Mouse (Mus musculus): ENCODE measurements around the gene Nxf1. TPM values are rescaled to one million over a fixed set of nuclear protein-coding genes. Genes with fewer than 3 reads are reported as not detected.

Nxf1 gene
- polyA plus RNA-seq, 1 experiment from 2014 or later = 146 TPM

DNA sequence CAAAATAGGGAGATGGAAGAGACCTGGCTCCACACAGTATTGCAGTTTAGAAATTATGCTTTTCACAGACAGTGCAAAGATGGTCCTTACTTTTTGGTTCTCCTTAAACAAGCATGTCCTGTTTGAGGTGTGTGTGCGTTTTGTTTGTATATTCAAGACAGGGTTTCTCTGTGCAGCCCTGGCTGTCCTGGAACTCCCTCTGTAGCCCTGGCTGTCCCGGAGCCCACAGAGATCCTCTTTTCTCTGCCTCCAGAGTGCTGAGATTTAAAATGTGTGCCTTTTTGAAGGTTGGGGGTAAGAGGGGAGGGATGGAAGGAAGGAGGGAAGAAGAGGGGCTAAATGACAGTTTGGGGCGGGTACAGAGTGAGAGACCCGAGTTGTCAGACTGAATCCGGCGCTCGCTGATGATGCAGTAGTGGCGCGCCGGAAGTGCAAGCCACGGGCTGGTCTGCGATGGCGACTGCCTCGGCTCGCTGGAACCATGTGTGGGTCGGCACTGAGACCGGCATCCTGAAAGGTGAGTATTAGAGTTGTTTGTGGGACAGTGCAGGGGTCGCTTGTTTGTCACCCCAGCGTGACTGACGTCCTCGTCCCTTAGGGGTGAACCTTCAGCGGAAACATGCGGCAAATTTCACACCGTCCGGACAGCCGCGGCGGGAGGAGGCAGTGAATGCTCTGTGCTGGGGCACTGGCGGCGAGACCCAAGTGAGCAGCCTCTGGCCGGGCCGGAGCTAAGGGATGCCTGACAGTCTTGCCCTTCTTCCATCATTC, 21.3 kb upstream of the Nxf1 start, which contains the start of gene Wdr74:
Gene Wdr74 (plus strand): TSS at position 439 of the 771 bp plus-strand sequence.
- H3K4me2 ChIP-seq (ENCODE audit: low read length) = peak within 1 kb of the TSS; percentile 98
- peak; percentile 94 for ATAC-seq
- peak within 1 kb of the TSS; percentile 71 for H3K4me3 ChIP-seq (ENCODE audit: low read depth, low read length)
- H3K9me3 ChIP-seq (replicated peaks; ENCODE audit: control insufficient read depth, low read length, poor library complexity, severe bottlenecking) = no peaks in the 10 kb centered on the region
- WGBS = under 1% methylated on average over 32 of the region's 32 CpGs
- peak within 1 kb of the TSS; percentile 72 for H3K9ac ChIP-seq (ENCODE audit: low read depth, low read length)
- peak within 1 kb of the TSS; percentile 83 for H3K27ac ChIP-seq (ENCODE audit: low read length)
- peaks cover 19% of the 10 kb centered on the region for H3K4me1 ChIP-seq (ENCODE audit: control insufficient read depth, insufficient read depth, low read length)
- H3K27me3 ChIP-seq (ENCODE audit: control insufficient read depth, insufficient read depth, low read depth, low read length) = no peaks in the 10 kb centered on the region
- peaks cover 9% of the 10 kb centered on the region for H3K36me3 ChIP-seq (ENCODE audit: control insufficient read depth, insufficient read depth, low read length)

DNA sequence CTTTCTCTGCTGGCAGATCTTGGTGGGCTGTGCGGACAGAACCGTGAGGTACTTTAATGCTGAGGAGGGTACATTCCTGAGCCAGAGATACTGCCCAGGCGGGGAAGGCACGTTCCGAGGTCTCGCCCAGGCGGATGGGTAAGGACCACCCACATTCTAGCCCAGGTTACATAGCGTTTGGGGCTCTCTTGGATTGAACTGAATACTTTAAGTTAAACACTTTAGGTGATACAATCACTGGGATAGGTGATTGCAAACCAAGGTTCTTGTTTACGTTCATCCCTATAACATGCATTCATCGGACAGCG, 20.8 kb upstream of the Nxf1 start:
- Histone ChIP-seq H3K27me3 (ENCODE audit: control insufficient read depth, insufficient read depth, low read depth, low read length) (no peaks in the 10 kb centered on the region), H3K4me3 (ENCODE audit: low read depth, low read length) (peak overlapping the region; percentile 71), H3K9me3 (replicated peaks; ENCODE audit: control insufficient read depth, low read length, poor library complexity, severe bottlenecking) (no peaks in the 10 kb centered on the region), H3K4me2 (ENCODE audit: low read length) (peak overlapping the region; percentile 98), H3K27ac (ENCODE audit: low read length) (no peak overlapping the region), H3K9ac (ENCODE audit: low read depth, low read length) (peak overlapping the region; percentile 72), H3K36me3 (ENCODE audit: control insufficient read depth, insufficient read depth, low read length) (peaks cover 10% of the 10 kb centered on the region), H3K4me1 (ENCODE audit: control insufficient read depth, insufficient read depth, low read length) (peaks cover 23% of the 10 kb centered on the region)
- ATAC-seq = no peak
- WGBS = 2% methylated on average over 11 of the region's 11 CpGs

DNA sequence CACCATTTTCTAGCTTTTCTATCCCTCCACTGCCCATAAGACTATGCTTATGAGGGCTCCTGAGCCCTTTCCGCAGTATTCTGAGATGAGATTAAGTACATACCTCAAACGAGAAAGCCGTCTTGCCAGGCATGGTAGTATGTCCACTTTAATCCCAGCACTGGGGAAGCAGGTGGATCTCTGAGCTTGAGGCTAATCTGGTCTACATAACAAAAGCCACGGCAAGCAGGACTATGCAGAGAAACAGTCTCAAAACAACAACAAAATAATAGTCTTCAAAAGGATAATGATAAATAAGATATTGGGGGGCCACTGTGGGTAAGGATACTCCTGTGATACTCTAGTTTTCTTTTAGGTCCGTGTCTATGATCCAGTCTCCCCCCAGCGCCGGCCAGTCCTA, 18.0 kb upstream of the Nxf1 start:
- ATAC-seq = no peak
- Histone ChIP-seq H3K27ac (ENCODE audit: low read length) (no peak overlapping the region), H3K4me2 (ENCODE audit: low read length) (no peak overlapping the region), H3K9ac (ENCODE audit: low read depth, low read length) (no peak overlapping the region), H3K4me1 (ENCODE audit: control insufficient read depth, insufficient read depth, low read length) (peaks cover 36% of the 10 kb centered on the region), H3K27me3 (ENCODE audit: control insufficient read depth, insufficient read depth, low read depth, low read length) (no peaks in the 10 kb centered on the region), H3K36me3 (ENCODE audit: control insufficient read depth, insufficient read depth, low read length) (peaks cover 10% of the 10 kb centered on the region), H3K9me3 (replicated peaks; ENCODE audit: control insufficient read depth, low read length, poor library complexity, severe bottlenecking) (no peaks in the 10 kb centered on the region), H3K4me3 (ENCODE audit: low read depth, low read length) (no peak overlapping the region)
- 90% methylated on average over 7 of the region's 7 CpGs for WGBS

DNA sequence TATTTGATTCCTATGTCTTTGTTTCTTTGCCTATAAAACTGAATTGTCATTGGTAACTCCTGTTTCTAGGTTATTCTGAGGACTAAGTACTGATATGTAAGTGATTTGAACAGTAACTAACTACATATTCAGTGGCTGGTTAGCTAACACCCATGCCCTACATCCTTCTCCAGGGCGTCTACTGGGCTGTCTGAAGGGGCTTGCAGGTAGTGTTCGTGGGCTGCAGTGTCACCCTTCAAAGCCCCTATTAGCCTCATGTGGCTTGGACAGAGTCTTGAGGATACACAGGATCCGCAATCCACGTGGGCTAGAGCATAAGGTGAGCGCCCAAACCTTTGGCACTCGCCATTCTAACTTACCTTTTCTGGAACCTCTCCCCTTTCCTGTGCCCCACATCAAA, 17.2 kb upstream of the Nxf1 start:
- H3K9ac ChIP-seq (ENCODE audit: low read depth, low read length) = no peak overlapping the region
- peaks cover 10% of the 10 kb centered on the region for H3K36me3 ChIP-seq (ENCODE audit: control insufficient read depth, insufficient read depth, low read length)
- no peak for ATAC-seq
- H3K27ac ChIP-seq (ENCODE audit: low read length) = no peak overlapping the region
- 95% methylated on average over 6 of the region's 6 CpGs for WGBS
- no peak overlapping the region for H3K4me3 ChIP-seq (ENCODE audit: low read depth, low read length)
- H3K4me2 ChIP-seq (ENCODE audit: low read length) = no peak overlapping the region
- peaks cover 36% of the 10 kb centered on the region for H3K4me1 ChIP-seq (ENCODE audit: control insufficient read depth, insufficient read depth, low read length)
- H3K9me3 ChIP-seq (replicated peaks; ENCODE audit: control insufficient read depth, low read length, poor library complexity, severe bottlenecking) = no peaks in the 10 kb centered on the region
- no peaks in the 10 kb centered on the region for H3K27me3 ChIP-seq (ENCODE audit: control insufficient read depth, insufficient read depth, low read depth, low read length)

DNA sequence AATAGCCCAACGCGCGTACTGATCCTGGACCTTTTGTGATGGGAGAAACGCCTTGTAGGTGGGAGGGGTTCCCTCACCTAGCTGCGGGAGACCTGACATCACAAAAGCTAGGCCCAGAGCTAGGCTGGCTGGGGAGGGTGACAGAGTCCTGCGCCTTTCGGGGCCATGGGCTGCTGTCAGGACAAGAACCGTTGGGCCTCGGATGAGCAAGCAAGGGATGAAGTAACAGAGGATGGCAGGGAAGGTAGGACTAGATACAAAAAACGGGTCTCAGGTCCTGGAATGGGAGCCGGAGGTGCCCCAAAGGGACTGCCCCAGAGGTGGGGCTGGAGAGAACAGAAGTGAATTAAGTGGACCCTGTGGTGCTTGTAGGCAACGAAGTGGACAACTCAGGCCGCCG, 16.3 kb upstream of the Nxf1 start, which contains the start of gene 1700092M07Rik:
Gene 1700092M07Rik (plus strand): TSS at position 116 of the 400 bp plus-strand sequence.
- H3K36me3 ChIP-seq (ENCODE audit: control insufficient read depth, insufficient read depth, low read length) = peaks cover 11% of the 10 kb centered on the region
- no peak for ATAC-seq
- no peaks in the 10 kb centered on the region for H3K27me3 ChIP-seq (ENCODE audit: control insufficient read depth, insufficient read depth, low read depth, low read length)
- no peaks in the 10 kb centered on the region for H3K9me3 ChIP-seq (replicated peaks; ENCODE audit: control insufficient read depth, low read length, poor library complexity, severe bottlenecking)
- WGBS = 65% methylated on average over 14 of the region's 14 CpGs
- peak within 1 kb of the TSS; percentile 86 for H3K4me3 ChIP-seq (ENCODE audit: low read depth, low read length)
- peak within 1 kb of the TSS; percentile 57 for H3K4me2 ChIP-seq (ENCODE audit: low read length)
- peaks cover 30% of the 10 kb centered on the region for H3K4me1 ChIP-seq (ENCODE audit: control insufficient read depth, insufficient read depth, low read length)
- H3K27ac ChIP-seq (ENCODE audit: low read length) = peak within 1 kb of the TSS; percentile 97
- peak within 1 kb of the TSS; percentile 88 for H3K9ac ChIP-seq (ENCODE audit: low read depth, low read length)

DNA sequence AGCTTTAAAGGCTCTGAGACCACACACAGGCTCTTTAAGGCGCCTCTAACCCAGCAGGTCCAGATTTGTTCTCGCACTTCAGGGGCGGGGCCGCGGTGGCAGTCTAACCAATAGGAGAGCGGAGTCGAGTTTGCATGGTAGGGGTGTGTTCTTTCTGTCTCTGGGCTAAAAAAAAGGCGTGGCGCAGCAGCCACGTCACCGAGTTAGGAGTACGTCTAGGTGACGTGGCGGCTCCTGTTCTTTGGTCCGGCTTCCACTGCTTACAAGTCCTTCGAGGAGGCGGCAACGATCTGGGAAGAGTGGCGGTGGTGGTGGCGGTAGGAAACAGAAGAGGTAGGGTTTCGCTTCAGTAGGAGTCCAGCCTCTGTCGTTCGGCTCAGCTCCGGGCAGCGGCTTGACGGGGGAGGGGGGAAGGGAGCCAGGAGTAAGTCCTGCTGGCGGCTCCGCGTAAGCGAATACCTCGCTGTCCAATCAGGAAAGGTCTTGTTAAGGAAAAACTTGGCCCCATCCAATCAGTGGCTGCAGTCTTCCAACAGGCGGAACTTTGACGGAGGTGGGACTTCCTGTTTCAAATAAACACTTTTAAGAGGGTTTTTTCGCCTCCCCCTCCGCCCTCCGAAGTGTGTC, 15.5 kb upstream of the Nxf1 start, which contains the start of gene Stx5a:
Gene Stx5a (plus strand): TSS at position 171 of the 627 bp plus-strand sequence.
- 0% methylated on average over 36 of the region's 36 CpGs for WGBS
- peak within 1 kb of the TSS; percentile 88 for H3K9ac ChIP-seq (ENCODE audit: low read depth, low read length)
- H3K4me1 ChIP-seq (ENCODE audit: control insufficient read depth, insufficient read depth, low read length) = peaks cover 27% of the 10 kb centered on the region
- peak within 1 kb of the TSS; percentile 97 for H3K27ac ChIP-seq (ENCODE audit: low read length)
- H3K4me3 ChIP-seq (ENCODE audit: low read depth, low read length) = peak within 1 kb of the TSS; percentile 86
- H3K4me2 ChIP-seq (ENCODE audit: low read length) = peak within 1 kb of the TSS; percentile 82
- H3K9me3 ChIP-seq (replicated peaks; ENCODE audit: control insufficient read depth, low read length, poor library complexity, severe bottlenecking) = no peaks in the 10 kb centered on the region
- no peaks in the 10 kb centered on the region for H3K27me3 ChIP-seq (ENCODE audit: control insufficient read depth, insufficient read depth, low read depth, low read length)
- peaks cover 17% of the 10 kb centered on the region for H3K36me3 ChIP-seq (ENCODE audit: control insufficient read depth, insufficient read depth, low read length)
- peak; percentile 97 for ATAC-seq

DNA sequence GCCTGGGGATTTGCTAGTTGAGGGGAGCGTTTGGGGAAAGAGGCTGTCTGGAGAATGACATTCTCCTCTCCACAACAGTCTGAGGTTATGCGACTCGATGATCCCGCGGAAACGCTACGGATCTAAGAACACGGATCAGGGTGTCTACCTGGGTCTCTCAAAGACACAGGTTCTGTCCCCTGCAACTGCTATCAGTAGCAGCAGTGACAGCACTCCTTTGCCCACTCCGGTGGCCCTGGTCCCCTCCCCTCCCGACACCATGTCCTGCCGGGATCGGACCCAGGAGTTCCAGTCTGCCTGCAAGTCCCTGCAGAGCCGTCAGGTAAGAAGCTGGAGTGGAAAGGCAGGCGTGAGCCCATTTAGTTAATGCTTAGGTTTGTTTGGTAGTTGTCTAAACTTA, 14.7 kb upstream of the Nxf1 start:
- Histone ChIP-seq H3K4me1 (ENCODE audit: control insufficient read depth, insufficient read depth, low read length) (peaks cover 21% of the 10 kb centered on the region), H3K36me3 (ENCODE audit: control insufficient read depth, insufficient read depth, low read length) (peaks cover 17% of the 10 kb centered on the region), H3K27me3 (ENCODE audit: control insufficient read depth, insufficient read depth, low read depth, low read length) (no peaks in the 10 kb centered on the region), H3K9me3 (replicated peaks; ENCODE audit: control insufficient read depth, low read length, poor library complexity, severe bottlenecking) (no peaks in the 10 kb centered on the region), H3K9ac (ENCODE audit: low read depth, low read length) (peak overlapping the region; percentile 88), H3K4me2 (ENCODE audit: low read length) (peak overlapping the region; percentile 82), H3K4me3 (ENCODE audit: low read depth, low read length) (peak overlapping the region; percentile 86), H3K27ac (ENCODE audit: low read length) (peak overlapping the region; percentile 97)
- WGBS = 22% methylated on average over 14 of the region's 14 CpGs
- ATAC-seq = no peak

DNA sequence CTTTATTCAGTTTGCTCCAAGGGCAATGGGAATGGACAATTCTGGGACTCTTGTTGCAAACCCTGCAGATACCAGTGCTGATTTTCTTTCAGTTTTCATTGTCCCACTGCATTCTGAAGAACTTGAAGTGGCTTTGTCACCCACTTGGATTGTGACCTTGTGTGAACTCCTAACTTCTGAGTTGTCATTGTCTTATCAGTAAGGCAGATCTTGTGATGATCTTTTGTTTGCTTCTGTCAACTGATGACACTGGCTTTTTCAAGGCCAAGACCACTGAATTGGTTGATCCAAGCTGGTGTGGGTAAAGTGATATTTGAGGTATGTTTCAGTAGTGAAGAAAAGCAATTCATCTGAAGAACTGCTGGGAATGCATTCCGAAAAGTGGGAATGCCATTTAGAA, 11.5 kb upstream of the Nxf1 start:
- Histone ChIP-seq H3K4me1 (ENCODE audit: control insufficient read depth, insufficient read depth, low read length) (peaks cover 19% of the 10 kb centered on the region), H3K9ac (ENCODE audit: low read depth, low read length) (no peak overlapping the region), H3K4me2 (ENCODE audit: low read length) (no peak overlapping the region), H3K4me3 (ENCODE audit: low read depth, low read length) (no peak overlapping the region), H3K27ac (ENCODE audit: low read length) (no peak overlapping the region), H3K27me3 (ENCODE audit: control insufficient read depth, insufficient read depth, low read depth, low read length) (no peaks in the 10 kb centered on the region), H3K9me3 (replicated peaks; ENCODE audit: control insufficient read depth, low read length, poor library complexity, severe bottlenecking) (no peaks in the 10 kb centered on the region), H3K36me3 (ENCODE audit: control insufficient read depth, insufficient read depth, low read length) (peaks cover 25% of the 10 kb centered on the region)
- no peak for ATAC-seq
- WGBS = 90% methylated on average over 1 of the region's 1 CpGs

DNA sequence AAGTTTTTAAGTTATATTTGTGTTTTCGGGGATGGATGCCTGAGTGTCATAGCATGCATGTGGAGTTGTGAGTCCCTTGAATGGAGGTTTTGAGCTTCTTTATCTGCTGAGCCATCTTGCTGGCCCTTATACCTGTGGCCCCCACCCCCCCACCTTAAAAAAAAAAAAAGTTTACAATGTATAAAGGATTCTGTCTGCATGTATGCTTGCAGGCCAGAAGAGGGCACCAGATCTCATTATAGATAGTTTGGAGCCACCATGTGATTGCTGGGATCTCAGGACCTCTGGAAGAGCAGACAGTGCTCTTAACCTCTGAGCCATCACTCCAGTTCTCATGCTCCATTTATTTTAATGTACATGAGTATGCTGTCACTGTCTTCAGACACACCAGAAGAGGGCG, 9.5 kb upstream of the Nxf1 start:
- no peak overlapping the region for H3K4me2 ChIP-seq (ENCODE audit: low read length)
- peaks cover 33% of the 10 kb centered on the region for H3K36me3 ChIP-seq (ENCODE audit: control insufficient read depth, insufficient read depth, low read length)
- WGBS = 70% methylated on average over 2 of the region's 2 CpGs

More for the DNA sequence above, 9.5 kb upstream of the Nxf1 start:
- Histone ChIP-seq H3K4me3 (ENCODE audit: low read depth, low read length) (no peak overlapping the region), H3K27ac (ENCODE audit: low read length) (no peak overlapping the region), H3K9me3 (replicated peaks; ENCODE audit: control insufficient read depth, low read length, poor library complexity, severe bottlenecking) (no peaks in the 10 kb centered on the region), H3K4me1 (ENCODE audit: control insufficient read depth, insufficient read depth, low read length) (peaks cover 10% of the 10 kb centered on the region), H3K9ac (ENCODE audit: low read depth, low read length) (no peak overlapping the region), H3K27me3 (ENCODE audit: control insufficient read depth, insufficient read depth, low read depth, low read length) (no peaks in the 10 kb centered on the region)
- ATAC-seq = no peak
